ENCODE assay signal across 8 mouse cellular contexts in the genomic region with DNA sequence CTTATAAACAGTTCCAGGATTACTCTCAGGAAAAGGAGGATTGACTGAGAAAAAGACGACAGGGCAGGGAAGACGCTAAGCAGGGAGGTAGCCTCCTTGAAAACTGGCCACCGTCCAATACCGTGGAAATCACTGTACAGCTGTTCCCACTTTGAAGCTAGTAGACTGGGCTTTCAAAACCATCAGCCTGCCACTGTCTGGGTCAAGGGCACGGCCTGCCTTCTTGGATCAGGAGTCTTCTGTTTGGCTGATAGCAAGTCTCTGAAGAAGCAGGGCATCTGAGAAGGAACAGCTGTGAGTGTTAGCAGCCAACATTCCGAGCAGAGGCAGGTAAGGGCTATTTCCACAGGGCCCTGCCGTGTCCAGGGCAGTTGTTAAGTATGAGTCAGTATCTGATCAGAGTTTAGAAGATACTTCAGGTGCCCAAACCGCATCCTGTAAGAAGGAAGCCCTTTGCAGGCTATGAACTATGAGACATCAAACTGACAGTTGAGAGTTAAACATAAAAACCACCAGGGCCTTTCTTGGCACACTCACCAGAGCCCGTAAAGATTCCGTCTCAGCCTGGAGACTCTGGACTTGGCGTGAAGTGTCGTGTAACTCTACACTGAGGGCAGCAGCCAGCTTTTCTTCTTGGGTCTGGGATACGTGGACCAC. TPM values are rescaled to one million over a fixed set of nuclear protein-coding genes. Genes with fewer than 3 reads are reported as not detected.
DNase-seq lines count a peak whose midpoint lies in the region; ATAC-seq lines count a peak whose summit lies in the region.

No protein-coding gene starts in this region.

- WGBS in kidney, embryonic 14.5 days = 23% methylated on average over 13 of the region's 13 CpGs
- WGBS in embryonic facial prominence, embryonic 15.5 days = 23% methylated on average over 13 of the region's 13 CpGs
- WGBS in limb, embryonic 12.5 days = 26% methylated on average over 13 of the region's 13 CpGs

- no peaks in the 10 kb centered on the region for H3K9me3 ChIP-seq in kidney, embryonic 14.5 days (ENCODE audit: control insufficient read depth, low read length)
- no peaks in the 10 kb centered on the region for H3K9me3 ChIP-seq in embryonic facial prominence, embryonic 15.5 days (replicated peaks)
- H3K9me3 ChIP-seq in limb, embryonic 12.5 days = no peaks in the 10 kb centered on the region

- H3K9ac ChIP-seq in kidney, embryonic 14.5 days (ENCODE audit: low read depth, low read length) = no peak overlapping the region
- H3K9ac ChIP-seq in embryonic facial prominence, embryonic 15.5 days = no peak overlapping the region
- no peak overlapping the region for H3K9ac ChIP-seq in limb, embryonic 12.5 days (replicated peaks)

- H3K4me2 ChIP-seq in kidney, embryonic 14.5 days (replicated peaks; ENCODE audit: low read depth, low read length) = no peak overlapping the region
- no peak overlapping the region for H3K4me2 ChIP-seq in embryonic facial prominence, embryonic 15.5 days (replicated peaks)
- H3K4me2 ChIP-seq in limb, embryonic 12.5 days = no peak overlapping the region

- ATAC-seq in kidney, embryonic 14.5 days (ENCODE audit: low FRiP score, low TSS enrichment) = peak; percentile 13; the same call in 1 of the 2 replicates
- peak; percentile 15; the same call in 1 of the 2 replicates for ATAC-seq in embryonic facial prominence, embryonic 15.5 days (ENCODE audit: insufficient number of reproducible peaks, low FRiP score, low TSS enrichment, low read depth)
- ATAC-seq in limb, embryonic 12.5 days (ENCODE audit: insufficient number of reproducible peaks, insufficient read depth, low FRiP score, low TSS enrichment, low read depth) = peak; percentile 63; the same call in 1 of the 2 replicates

- no peak overlapping the region for H3K4me3 ChIP-seq in kidney, embryonic 14.5 days (ENCODE audit: low read length)
- no peak overlapping the region for H3K4me3 ChIP-seq in embryonic facial prominence, embryonic 15.5 days (replicated peaks)
- no peak overlapping the region for H3K4me3 ChIP-seq in limb, embryonic 12.5 days (replicated peaks)

- peak overlapping the region; percentile 42; the same call in 1 of the 2 replicates for H3K27ac ChIP-seq in kidney, embryonic 14.5 days (ENCODE audit: low read depth, low read length)
- peak overlapping the region; percentile 12; the same call in 1 of the 2 replicates for H3K27ac ChIP-seq in embryonic facial prominence, embryonic 15.5 days (replicated peaks)
- H3K27ac ChIP-seq in limb, embryonic 12.5 days = peak overlapping the region; percentile 29; the same call in 1 of the 2 replicates

- no peaks in the 10 kb centered on the region for H3K36me3 ChIP-seq in kidney, embryonic 14.5 days (ENCODE audit: control insufficient read depth, insufficient read depth, low read length)
- H3K36me3 ChIP-seq in embryonic facial prominence, embryonic 15.5 days = no peaks in the 10 kb centered on the region
- H3K36me3 ChIP-seq in limb, embryonic 12.5 days = no peaks in the 10 kb centered on the region

- DNase-seq in kidney, adult 11 months = no peak
- DNase-seq in CD4-positive helper T cell, adult 2 months (ENCODE audit: low read depth, low spot score) = peak; percentile 34
- DNase-seq in yolk sac, embryonic 10.5 days (ENCODE audit: low spot score) = no peak
- no peak for DNase-seq in spleen, postnatal 36 days (ENCODE audit: low spot score in 2 of 2)
- DNase-seq in retina, embryonic 14.5 days (ENCODE audit: low spot score) = no peak

- H3K4me1 ChIP-seq in kidney, embryonic 14.5 days (ENCODE audit: control insufficient read depth, insufficient read depth, low read length) = peaks cover 13% of the 10 kb centered on the region; the same call in 1 of the 2 replicates
- peaks cover 28% of the 10 kb centered on the region for H3K4me1 ChIP-seq in embryonic facial prominence, embryonic 15.5 days
- H3K4me1 ChIP-seq in limb, embryonic 12.5 days (replicated peaks) = peaks cover 17% of the 10 kb centered on the region

- no peaks in the 10 kb centered on the region for H3K27me3 ChIP-seq in kidney, embryonic 14.5 days (ENCODE audit: control insufficient read depth, insufficient read depth, low read length)
- H3K27me3 ChIP-seq in embryonic facial prominence, embryonic 15.5 days = no peaks in the 10 kb centered on the region
- H3K27me3 ChIP-seq in limb, embryonic 12.5 days = no peaks in the 10 kb centered on the region

RNA-seq across cellular contexts. Expression of a gene that starts 48.0 kb away (rescaled TPM):
- 0.60 and 0.70 TPM in 2 replicates for polyA plus RNA-seq in kidney, embryonic 14.5 days (2014; fragmentation: Nextera tagmentation; extraction: Ambion mirVana)
- polyA plus RNA-seq in embryonic facial prominence, embryonic 15.5 days (2015; fragmentation: Nextera tagmentation; extraction: Ambion mirVana) = 4.3 and 4.8 TPM in 2 replicates
- polyA plus RNA-seq in limb, embryonic 12.5 days (2016; fragmentation: Nextera tagmentation; extraction: Ambion mirVana) = 1.2 and 1.5 TPM in 2 replicates

Comparison
In these comparisons a context has a peak if more than half of its experiments do, and no peak if none do; other contexts are left out.
1. ATAC-seq: peak in every context shown above with its lines; median percentile 63 in limb, embryonic 12.5 days; 15 in embryonic facial prominence, embryonic 15.5 days; 13 in kidney, embryonic 14.5 days.